Mouse (Mus musculus) cerebellum, postnatal 10 days (tissue): ENCODE measurements around the gene Gm16442.
"Not testable (repeated sequence)": the region's sequence is repeated elsewhere in the genome, so short reads cannot be mapped to it uniquely, and the experiment has no call there.

ENCODE experiments used
- DNase-seq, 2 experiments: peaks; one replicate each; pipeline ENCODE4 v3.0.0; 2021; ENCODE audit warnings: mixed read lengths in 2 of 2

Gm16442 gene

DNA sequence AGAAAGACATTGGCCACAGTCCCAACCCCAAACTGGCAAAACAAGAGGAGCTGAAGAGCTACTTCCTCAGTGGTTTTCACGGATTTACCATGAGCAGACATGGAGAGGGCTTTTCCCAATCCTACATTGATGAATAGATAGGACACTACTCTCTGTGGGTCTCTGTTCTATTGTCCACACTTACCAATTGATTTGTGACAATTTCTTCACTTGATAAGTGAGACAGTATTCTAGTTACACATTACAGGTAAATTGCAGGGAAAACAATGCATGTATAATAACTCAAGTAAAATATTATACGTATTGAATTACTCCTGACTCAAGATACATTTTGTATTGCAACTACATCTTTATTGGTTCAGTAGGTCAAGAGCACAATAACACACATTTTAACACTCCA lies at the start of gene Gm16442:
TSS of gene Gm16442 (minus strand) at position 101 of the 400 bp plus-strand sequence.
- DNase-seq = not testable (repeated sequence)

DNA sequence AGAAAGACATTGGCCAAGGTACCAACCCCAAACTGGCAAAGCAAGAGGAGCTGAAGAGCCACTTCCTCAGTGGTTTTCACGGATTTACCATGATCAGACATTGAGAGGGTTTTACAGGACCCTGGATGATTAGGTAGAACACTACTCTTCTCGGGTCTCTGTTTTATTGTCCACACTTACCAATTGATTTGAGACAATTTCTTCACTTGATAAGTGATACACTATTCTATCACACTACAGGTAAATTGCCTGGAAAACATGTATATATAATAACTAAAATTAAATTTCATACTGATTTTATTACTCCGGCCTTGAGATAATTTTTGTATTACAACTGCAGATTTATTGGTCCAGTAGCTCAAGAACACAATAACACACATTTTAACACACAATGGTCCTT lies 45.9 kb upstream of the Gm16442 start, which contains the start of gene Vmn1r94:
TSS of gene Vmn1r94 (minus strand) at position 101 of the 400 bp plus-strand sequence.
- not testable (repeated sequence) for DNase-seq

DNA sequence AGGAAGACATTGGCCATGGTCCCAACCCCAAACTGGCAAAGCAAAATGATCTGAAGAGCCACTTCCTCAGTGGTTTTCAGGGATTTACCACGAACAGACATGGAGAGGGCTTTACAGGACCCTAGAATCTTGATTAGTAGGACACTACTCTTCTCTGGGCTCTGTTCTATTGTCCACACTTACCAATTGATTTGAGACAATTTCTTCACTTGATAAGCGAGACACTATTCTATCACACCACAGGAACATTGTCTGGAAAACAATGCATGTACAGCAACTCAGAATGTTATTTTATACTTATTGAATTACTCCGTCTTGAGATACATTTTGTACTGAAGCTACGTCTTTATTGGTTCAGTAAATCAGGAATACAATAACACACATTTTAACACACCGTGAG lies 16.6 kb upstream of the Gm16442 start, which contains the start of gene Vmn1r93:
TSS of gene Vmn1r93 (minus strand) at position 101 of the 400 bp plus-strand sequence.
- not testable (repeated sequence) for DNase-seq

DNA sequence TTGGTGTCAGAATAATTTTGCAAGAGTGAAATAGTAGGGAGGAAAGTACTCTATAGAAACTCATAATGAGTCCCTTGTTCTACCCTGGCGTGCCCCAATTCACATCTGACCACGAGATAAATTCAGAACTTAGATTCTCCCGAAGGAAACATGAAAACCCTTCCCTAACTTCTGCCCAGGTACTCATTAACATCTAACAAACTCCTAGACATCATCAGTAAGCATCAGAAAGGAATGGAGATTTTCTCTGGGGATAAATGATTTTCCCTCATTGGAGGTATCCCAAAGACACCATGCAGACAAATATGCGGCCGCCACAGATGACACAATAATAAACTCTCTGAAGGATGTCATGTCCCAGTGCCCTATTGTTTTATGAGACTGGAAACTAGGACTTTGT lies 23.0 kb downstream of the Gm16442 start, which contains the start of gene Vmn1r91:
TSS of gene Vmn1r91 (plus strand) at position 301 of the 400 bp plus-strand sequence.
- DNase-seq = not testable (repeated sequence)

DNA sequence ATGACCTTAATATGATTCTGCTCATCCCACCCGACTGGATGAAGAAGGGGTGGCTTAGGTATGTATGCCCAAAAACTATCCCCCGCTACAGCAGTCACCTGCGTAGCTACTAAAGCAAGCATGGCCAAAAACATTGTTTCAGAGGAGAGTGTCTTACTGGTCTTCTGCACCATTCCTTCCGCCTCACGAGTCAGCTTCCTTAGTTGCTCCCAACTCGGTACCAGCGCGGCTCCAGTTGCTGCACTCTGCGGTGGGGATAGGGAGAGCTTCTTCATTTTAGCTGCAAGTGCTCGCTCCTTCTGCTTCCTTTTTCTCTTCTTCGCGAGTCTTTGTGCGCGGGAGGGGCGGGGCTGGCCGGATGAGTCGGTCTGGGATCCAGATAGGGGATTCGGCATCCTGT lies 44.3 kb downstream of the Gm16442 start:
- not testable (repeated sequence) for DNase-seq
